Mouse (Mus musculus) cerebellum, adult 2 months (tissue): ENCODE data around the gene Dnajb4. TPM values are rescaled to one million over a fixed set of nuclear protein-coding genes. Genes with fewer than 3 reads are reported as not detected.
A peak's percentile ranks its signal among the peaks of the same experiment; 100 is the strongest.
"Not testable (repeated sequence)": the region's sequence is repeated elsewhere in the genome, so short reads cannot be mapped to it uniquely, and the experiment has no call there.

Experiments
- DNase-seq, 2 experiments: peaks; one replicate each; pipeline ENCODE4 v3.0.0; 2021
- H3K27ac ChIP-seq: fragments of 200-500 bp; 2 replicates; pipeline ENCODE4 v1.5.1; 2012; ENCODE audit warnings: low read length, control low read depth, inconsistent platforms; ENCODE audit not compliant: insufficient read depth
- H3K27me3 ChIP-seq: fragments of 200-500 bp; 2 replicates; pipeline ENCODE4 v1.6.1; 2012; ENCODE audit warnings: inconsistent platforms, mild to moderate bottlenecking, low read length, moderate library complexity; ENCODE audit not compliant: control insufficient read depth, insufficient read depth
- H3K4me1 ChIP-seq: fragments of 200-500 bp; 2 replicates; pipeline ENCODE4 v1.6.1; 2011; ENCODE audit warnings: low read length; ENCODE audit not compliant: control insufficient read depth, insufficient read depth
- H3K4me3 ChIP-seq: fragments of 200-500 bp; replicated peaks from 2 replicates; pipeline ENCODE3; 2011; ENCODE audit warnings: mild to moderate bottlenecking, low read depth, low read length, control low read depth; ENCODE audit not compliant: insufficient read depth
- CTCF ChIP-seq: fragments of 200-500 bp; IDR thresholded peaks from 2 replicates; pipeline ENCODE4 v1.5.1; 2011; ENCODE audit warnings: low read depth, mild to moderate bottlenecking, control low read depth, low read length, moderate library complexity, borderline replicate concordance; ENCODE audit not compliant: insufficient read depth
- POLR2A ChIP-seq: fragments of 200-500 bp; IDR thresholded peaks from 2 replicates; pipeline ENCODE4 v1.6.1; 2011; ENCODE audit warnings: low read length, control low read depth, borderline replicate concordance; ENCODE audit not compliant: insufficient read depth
- WGBS: fragments of 180-500 bp; shearing (Covaris S2); methylation state at CpG from one replicate; pipeline ENCODE4 v1.1.7; 2018; 5-methylcytosine and 5-hydroxymethylcytosine counted together
- polyA plus RNA-seq: library from polyadenylated mRNA; depleted of rRNA; stranded (reverse); fragments of >200 nt; gene quantifications from 2 replicates; pipeline ENCODE4 v1.2.3, GENCODE M21; 2012; rRNA removed

The Dnajb4 gene
- polyA plus RNA-seq, 1 experiment, result 49.1 TPM

GRCm38 (mm10) chr3:152145186-152145585, 64.9 kb downstream of the Dnajb4 start:
- no peak for TF ChIP-seq POLR2A
- no peak for TF ChIP-seq CTCF
- 9% methylated on average over 2 of the region's 2 CpGs for WGBS
- peak; percentile 47 to 56 for DNase-seq
- Histone ChIP-seq H3K27ac (0 out of 2 replicates have a peak overlapping the region, but pooled peaks have one; percentile 37), H3K27me3 (no peaks in the 10 kb centered on the region), H3K4me1 (peaks cover 18% of the 10 kb centered on the region), H3K4me3 (no peak overlapping the region)

- Histone ChIP-seq H3K27ac (no peak overlapping the region), H3K4me1 (peaks cover 18% of the 10 kb centered on the region), H3K4me3 (no peak overlapping the region), H3K27me3 (no peaks in the 10 kb centered on the region)
- 80% methylated on average over 6 of the region's 6 CpGs for WGBS
- no peak for DNase-seq
- TF ChIP-seq CTCF (no peak), POLR2A (no peak)
Measured at GRCm38 (mm10) chr3:152142989-152143695, 67.0 kb downstream of the Dnajb4 start.

GRCm38 (mm10) chr3:152142146-152142545, 68.0 kb downstream of the Dnajb4 start:
- no peak for TF ChIP-seq POLR2A
- no peak for TF ChIP-seq CTCF
- Histone ChIP-seq H3K27me3 (no peaks in the 10 kb centered on the region), H3K4me3 (no peak overlapping the region), H3K27ac (no peak overlapping the region), H3K4me1 (peaks cover 9% of the 10 kb centered on the region)
- DNase-seq, result no peak
- 87% methylated on average over 3 of the region's 3 CpGs for WGBS

GRCm38 (mm10) chr3:152139308-152139707, 70.8 kb downstream of the Dnajb4 start:
- not testable (repeated sequence) for H3K27me3 ChIP-seq, H3K4me1 ChIP-seq, H3K4me3 ChIP-seq, H3K27ac ChIP-seq, DNase-seq
- WGBS, result 92% methylated on average over 3 of the region's 3 CpGs

GRCm38 (mm10) chr3:152136106-152136505, 74.0 kb downstream of the Dnajb4 start:
- not testable (repeated sequence) for H3K4me3 ChIP-seq, DNase-seq, H3K4me1 ChIP-seq, H3K27me3 ChIP-seq, H3K27ac ChIP-seq
- 79% methylated on average over 16 of the region's 16 CpGs for WGBS

GRCm38 (mm10) chr3:152133621-152134020, 76.5 kb downstream of the Dnajb4 start:
- H3K27ac ChIP-seq, result no peak overlapping the region
- H3K4me3 ChIP-seq, result no peak overlapping the region
- DNase-seq, result no peak
- WGBS, result 79% methylated on average over 9 of the region's 9 CpGs
- TF ChIP-seq CTCF (no peak), POLR2A (no peak)
- H3K4me1 ChIP-seq, result no peaks in the 10 kb centered on the region
- no peaks in the 10 kb centered on the region for H3K27me3 ChIP-seq

GRCm38 (mm10) chr3:152130963-152131362, 79.1 kb downstream of the Dnajb4 start:
- 87% methylated on average over 4 of the region's 4 CpGs for WGBS
- no peak overlapping the region for H3K4me3 ChIP-seq
- no peak overlapping the region for H3K27ac ChIP-seq
- no peaks in the 10 kb centered on the region for H3K4me1 ChIP-seq
- no peak for TF ChIP-seq CTCF
- TF ChIP-seq POLR2A, result no peak
- DNase-seq, result no peak
- no peaks in the 10 kb centered on the region for H3K27me3 ChIP-seq

GRCm38 (mm10) chr3:152129426-152129825, 80.7 kb downstream of the Dnajb4 start:
- not testable (repeated sequence) for DNase-seq, H3K27me3 ChIP-seq, H3K4me3 ChIP-seq, H3K27ac ChIP-seq, H3K4me1 ChIP-seq
- WGBS, result 88% methylated on average over 4 of the region's 4 CpGs

- no peak overlapping the region for H3K4me3 ChIP-seq
- DNase-seq, result no peak
- H3K4me1 ChIP-seq, result no peaks in the 10 kb centered on the region
- H3K27ac ChIP-seq, result no peak overlapping the region
- WGBS, result 71% methylated on average over 7 of the region's 7 CpGs
- no peaks in the 10 kb centered on the region for H3K27me3 ChIP-seq
- TF ChIP-seq POLR2A, result no peak
- TF ChIP-seq CTCF, result no peak
Measured at GRCm38 (mm10) chr3:152128631-152129030, 81.5 kb downstream of the Dnajb4 start.

Other genes with a start within 250 kb of the Dnajb4 start
- gene Gipc2, start 44.1 kb downstream of the Dnajb4 start, polyA plus RNA-seq, result 9.7 and 10.4 TPM in 2 replicates
- 94.5 and 110 TPM in 2 replicates for gene Fubp1, start 120 bp upstream of the Dnajb4 start, polyA plus RNA-seq
- 5.3 and 6.5 TPM in 2 replicates for gene Nexn, start 56.0 kb upstream of the Dnajb4 start, polyA plus RNA-seq
- gene Miga1, start 130.1 kb upstream of the Dnajb4 start, polyA plus RNA-seq, result 52.1 and 56.3 TPM in 2 replicates
- gene Usp33, start 136.2 kb upstream of the Dnajb4 start, polyA plus RNA-seq, result 101 and 111 TPM in 2 replicates
- gene Zzz3, start 185.2 kb upstream of the Dnajb4 start, polyA plus RNA-seq, result 24.4 and 25.2 TPM in 2 replicates